Mouse (Mus musculus): ENCODE results near the gene Ndufs2. TPM values are rescaled to one million over a fixed set of nuclear protein-coding genes. Genes with fewer than 3 reads are reported as not detected.

The Ndufs2 gene
- total RNA-seq, 2 experiments from 2014 or later = 258 to 278 TPM

- intact Hi-C loops (cut with DNase I) = no loop called here
- DNase-seq (ENCODE audit: low spot score in 2 of 2) = no peak
Observed at GRCm38 (mm10) chr1:171187851-171188700, 63.1 kb downstream of the Ndufs2 start.

DNA sequence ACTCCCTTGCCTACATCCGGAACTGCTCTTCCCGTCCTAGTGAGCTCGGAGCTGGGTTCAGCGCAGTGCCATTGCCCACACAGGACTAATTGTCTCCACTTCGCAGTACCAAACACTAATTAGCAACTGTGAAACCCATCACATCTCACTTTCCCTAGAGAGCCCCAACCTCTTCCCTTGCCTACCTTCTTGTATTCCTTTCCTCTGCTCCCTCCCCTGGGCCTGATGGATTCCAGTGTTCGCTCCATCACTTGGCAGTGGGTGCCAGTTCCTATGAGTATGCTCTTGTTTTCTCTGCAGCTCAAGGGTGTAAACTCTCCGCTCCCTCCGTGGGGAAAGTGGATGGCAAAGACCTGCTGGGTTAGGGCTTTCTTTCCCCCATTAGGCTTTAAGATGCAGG lies 65.5 kb downstream of the Ndufs2 start:
- intact Hi-C loops (cut with DNase I) = no loop called here
- no peak for DNase-seq (ENCODE audit: low spot score in 2 of 2)

Other genes starting within 250 kb of the Ndufs2 start
- gene Fcgr4, start 232.5 kb downstream of the Ndufs2 start, total RNA-seq (2021) = not detected
- 10 to 100 TPM; 13.8 TPM for gene Fcgr3, start 186.5 kb downstream of the Ndufs2 start, total RNA-seq (2021)
- under 1 TPM; 0.34 to 0.43 TPM for gene Cfap126, start 137.5 kb downstream of the Ndufs2 start, total RNA-seq (2021)
- 100 to 1,000 TPM; 199 to 205 TPM for gene Sdhc, start 100.8 kb downstream of the Ndufs2 start, total RNA-seq (2021)
- not detected for gene Mpz, start 100.7 kb downstream of the Ndufs2 start, total RNA-seq (2021)
- 100 to 1,000 TPM in 1 of 2 experiments, 10 to 100 TPM in 1; 70.0 to 130 TPM for gene Pcp4l1, start 55.1 kb downstream of the Ndufs2 start, total RNA-seq (2021)
- gene Nr1i3, start 37.4 kb downstream of the Ndufs2 start, total RNA-seq (2021) = under 1 TPM in 1 of 2 experiments, not detected in 1; 0.21 TPM
- gene Tomm40l, start 28.9 kb downstream of the Ndufs2 start, total RNA-seq (2021) = 10 to 100 TPM; 71.8 to 89.6 TPM
- gene Apoa2, start 26.3 kb downstream of the Ndufs2 start, total RNA-seq (2021) = 1 to 10 TPM; 2.7 to 3.1 TPM
- 10 to 100 TPM; 14.9 to 15.1 TPM for gene Fcer1g, start 17.0 kb downstream of the Ndufs2 start, total RNA-seq (2021)
- gene Adamts4, start 967 bp downstream of the Ndufs2 start, total RNA-seq (2021) = 10 to 100 TPM; 10.9 to 12.8 TPM
- 10 to 100 TPM; 58.1 to 63.6 TPM for gene B4galt3, start 18.9 kb upstream of the Ndufs2 start, total RNA-seq (2021)
- 10 to 100 TPM; 19.9 to 29.4 TPM for gene Ppox, start 29.8 kb upstream of the Ndufs2 start, total RNA-seq (2021)
- gene Usp21, start 36.6 kb upstream of the Ndufs2 start, total RNA-seq (2021) = 10 to 100 TPM; 59.6 to 64.1 TPM
- 100 to 1,000 TPM; 105 to 115 TPM for gene Ufc1, start 43.6 kb upstream of the Ndufs2 start, total RNA-seq (2021)
- gene Dedd, start 77.8 kb upstream of the Ndufs2 start, total RNA-seq (2021) = 10 to 100 TPM; 38.2 to 39.8 TPM
- 10 to 100 TPM; 42.2 to 43.4 TPM for gene Nit1, start 94.3 kb upstream of the Ndufs2 start, total RNA-seq (2021)
- gene Pfdn2, start 94.3 kb upstream of the Ndufs2 start, total RNA-seq (2021) = 100 to 1,000 TPM; 154 to 158 TPM
- gene Klhdc9, start 109.4 kb upstream of the Ndufs2 start, total RNA-seq (2021) = 1 to 10 TPM; 6.2 TPM
- 1 to 10 TPM; 1.9 to 2.1 TPM for gene Nectin4, start 118.7 kb upstream of the Ndufs2 start, total RNA-seq (2021)
- 1 to 10 TPM; 1.9 to 2.8 TPM for gene Arhgap30, start 137.6 kb upstream of the Ndufs2 start, total RNA-seq (2021)
- gene Usf1, start 159.9 kb upstream of the Ndufs2 start, total RNA-seq (2021) = 100 to 1,000 TPM; 105 TPM
- gene Tstd1, start 167.5 kb upstream of the Ndufs2 start, total RNA-seq (2021) = 1 to 10 TPM; 2.0 to 3.0 TPM
- 1 to 10 TPM; 5.5 to 7.2 TPM for gene F11r, start 186.1 kb upstream of the Ndufs2 start, total RNA-seq (2021)